Mouse (Mus musculus) kidney, embryonic 15.5 days (tissue): ENCODE measurements around the gene 1600015I10Rik. TPM values are rescaled to one million over a fixed set of nuclear protein-coding genes. Genes with fewer than 3 reads are reported as not detected.
"Not testable (repeated sequence)": the region's sequence is repeated elsewhere in the genome, so short reads cannot be mapped to it uniquely, and the experiment has no call there.

Experiments
- ATAC-seq: fragments of 200-750 bp; cut with Nextera tagmentation; replicated peaks from 2 replicates; pipeline ENCODE4 v1.8.0; 2017; ENCODE audit warnings: moderate TSS enrichment; ENCODE audit not compliant: low FRiP score
- H3K27ac ChIP-seq: fragments of 300-500 bp; sonication (generic); 2 replicates; pipeline ENCODE4 v1.5.1; 2015; ENCODE audit warnings: mild to moderate bottlenecking, inconsistent platforms
- H3K27me3 ChIP-seq: fragments of 300-500 bp; sonication (generic); 2 replicates; pipeline ENCODE4 v1.6.1; 2015; ENCODE audit warnings: inconsistent platforms
- H3K36me3 ChIP-seq: fragments of 300-500 bp; sonication (generic); 2 replicates; pipeline ENCODE4 v1.6.1; 2015; ENCODE audit warnings: inconsistent platforms
- H3K4me1 ChIP-seq: fragments of 300-500 bp; sonication (generic); 2 replicates; pipeline ENCODE4 v1.6.1; 2015; ENCODE audit warnings: inconsistent platforms
- H3K4me2 ChIP-seq: fragments of 300-500 bp; sonication (generic); 2 replicates; pipeline ENCODE4 v1.6.1; 2015; ENCODE audit warnings: moderate library complexity, mild to moderate bottlenecking, inconsistent platforms
- H3K4me3 ChIP-seq: fragments of 300-500 bp; sonication (generic); replicated peaks from 2 replicates; pipeline ENCODE4 v1.5.1; 2015; ENCODE audit warnings: mild to moderate bottlenecking, inconsistent platforms
- H3K9ac ChIP-seq: fragments of 300-500 bp; sonication (generic); 2 replicates; pipeline ENCODE4 v1.6.1; 2015; ENCODE audit warnings: mild to moderate bottlenecking, inconsistent platforms
- H3K9me3 ChIP-seq: fragments of 300-500 bp; sonication (generic); replicated peaks from 2 replicates; pipeline ENCODE4 v1.6.1; 2016; ENCODE audit warnings: inconsistent platforms
- WGBS: fragments of 180-500 bp; shearing (Covaris S2); methylation state at CpG from one replicate; pipeline ENCODE4 v1.1.7; 2015; ENCODE audit warnings: mixed read lengths; 5-methylcytosine and 5-hydroxymethylcytosine counted together
- polyA plus RNA-seq: library from polyadenylated mRNA; unstranded; fragments of >200 nt; fragmentation: Nextera tagmentation; extraction: Ambion mirVana; gene quantifications from 2 replicates; pipeline ENCODE4 v1.2.1, GENCODE M21; 2015

1600015I10Rik gene
- polyA plus RNA-seq, 1 experiment from 2014 or later: not detected

- Histone ChIP-seq H3K9me3 (no peaks in the 10 kb centered on the region), H3K27ac (no peak overlapping the region), H3K27me3 (no peaks in the 10 kb centered on the region), H3K4me3 (no peak overlapping the region), H3K9ac (no peak overlapping the region), H3K36me3 (no peaks in the 10 kb centered on the region), H3K4me1 (no peaks in the 10 kb centered on the region), H3K4me2 (no peak overlapping the region)
- 88% methylated on average over 2 of the region's 2 CpGs for WGBS
- ATAC-seq: no peak
Observed at GRCm38 (mm10) chr6:48913587-48913986, 16.1 kb upstream of the 1600015I10Rik start.

GRCm38 (mm10) chr6:48949596-48949995, 19.9 kb downstream of the 1600015I10Rik start:
- no peaks in the 10 kb centered on the region for H3K4me1 ChIP-seq
- WGBS: 60% methylated on average over 2 of the region's 2 CpGs
- H3K9me3 ChIP-seq: no peaks in the 10 kb centered on the region
- no peak overlapping the region for H3K4me3 ChIP-seq
- H3K27me3 ChIP-seq: no peaks in the 10 kb centered on the region
- H3K4me2 ChIP-seq: no peak overlapping the region
- H3K9ac ChIP-seq: no peak overlapping the region
- ATAC-seq: no peak
- H3K27ac ChIP-seq: no peak overlapping the region
- H3K36me3 ChIP-seq: no peaks in the 10 kb centered on the region

GRCm38 (mm10) chr6:48950676-48951075, 21.0 kb downstream of the 1600015I10Rik start:
- Histone ChIP-seq H3K4me1 (no peaks in the 10 kb centered on the region), H3K4me3 (no peak overlapping the region), H3K27me3 (no peaks in the 10 kb centered on the region), H3K4me2 (no peak overlapping the region), H3K9me3 (no peaks in the 10 kb centered on the region), H3K9ac (no peak overlapping the region), H3K36me3 (no peaks in the 10 kb centered on the region), H3K27ac (no peak overlapping the region)
- ATAC-seq: no peak
- WGBS: 88% methylated on average over 5 of the region's 5 CpGs

- ATAC-seq: no peak
- Histone ChIP-seq H3K4me1 (no peaks in the 10 kb centered on the region), H3K27me3 (no peaks in the 10 kb centered on the region), H3K4me2 (no peak overlapping the region), H3K36me3 (no peaks in the 10 kb centered on the region), H3K27ac (no peak overlapping the region), H3K9ac (no peak overlapping the region), H3K9me3 (no peaks in the 10 kb centered on the region), H3K4me3 (no peak overlapping the region)
- WGBS: 87% methylated on average over 6 of the region's 6 CpGs
Observed at GRCm38 (mm10) chr6:48951630-48952029, 21.9 kb downstream of the 1600015I10Rik start.

GRCm38 (mm10) chr6:48953220-48953619, 23.5 kb downstream of the 1600015I10Rik start:
- H3K27me3 ChIP-seq: no peaks in the 10 kb centered on the region
- no peak overlapping the region for H3K4me3 ChIP-seq
- H3K9ac ChIP-seq: no peak overlapping the region
- H3K9me3 ChIP-seq: no peaks in the 10 kb centered on the region
- no peak overlapping the region for H3K4me2 ChIP-seq
- ATAC-seq: no peak
- no peak overlapping the region for H3K27ac ChIP-seq
- H3K4me1 ChIP-seq: no peaks in the 10 kb centered on the region
- H3K36me3 ChIP-seq: no peaks in the 10 kb centered on the region
- 80% methylated on average over 5 of the region's 5 CpGs for WGBS

GRCm38 (mm10) chr6:48954211-48954610, 24.5 kb downstream of the 1600015I10Rik start:
- Histone ChIP-seq H3K4me1 (no peaks in the 10 kb centered on the region), H3K27me3 (no peaks in the 10 kb centered on the region), H3K4me3 (no peak overlapping the region), H3K36me3 (no peaks in the 10 kb centered on the region), H3K9me3 (no peaks in the 10 kb centered on the region), H3K4me2 (no peak overlapping the region), H3K27ac (no peak overlapping the region), H3K9ac (no peak overlapping the region)
- WGBS: 87% methylated on average over 5 of the region's 5 CpGs
- ATAC-seq: no peak

GRCm38 (mm10) chr6:48954946-48955345, 25.3 kb downstream of the 1600015I10Rik start:
- WGBS: 40% methylated on average over 1 of the region's 1 CpGs
- ATAC-seq: peak; percentile 36; the same call in 1 of the 2 replicates
- no peak overlapping the region for H3K9ac ChIP-seq
- no peaks in the 10 kb centered on the region for H3K9me3 ChIP-seq
- H3K4me3 ChIP-seq: no peak overlapping the region
- no peak overlapping the region for H3K27ac ChIP-seq
- H3K27me3 ChIP-seq: no peaks in the 10 kb centered on the region
- H3K4me1 ChIP-seq: no peaks in the 10 kb centered on the region
- H3K4me2 ChIP-seq: no peak overlapping the region
- no peaks in the 10 kb centered on the region for H3K36me3 ChIP-seq

- Histone ChIP-seq H3K36me3 (no peaks in the 10 kb centered on the region), H3K4me3 (no peak overlapping the region), H3K9me3 (no peaks in the 10 kb centered on the region), H3K27me3 (no peaks in the 10 kb centered on the region), H3K4me2 (no peak overlapping the region), H3K9ac (no peak overlapping the region), H3K27ac (no peak overlapping the region), H3K4me1 (no peaks in the 10 kb centered on the region)
- ATAC-seq: no peak
- WGBS: 82% methylated on average over 4 of the region's 4 CpGs
Observed at GRCm38 (mm10) chr6:48956785-48957184, 27.1 kb downstream of the 1600015I10Rik start.

GRCm38 (mm10) chr6:48958053-48958452, 28.4 kb downstream of the 1600015I10Rik start:
- H3K4me1 ChIP-seq: no peaks in the 10 kb centered on the region
- no peak overlapping the region for H3K27ac ChIP-seq
- WGBS: 66% methylated on average over 1 of the region's 1 CpGs
- H3K4me3 ChIP-seq: no peak overlapping the region
- no peak for ATAC-seq
- no peaks in the 10 kb centered on the region for H3K27me3 ChIP-seq
- no peaks in the 10 kb centered on the region for H3K36me3 ChIP-seq
- no peak overlapping the region for H3K9ac ChIP-seq
- H3K4me2 ChIP-seq: no peak overlapping the region
- no peaks in the 10 kb centered on the region for H3K9me3 ChIP-seq

- H3K36me3 ChIP-seq, H3K4me1 ChIP-seq, H3K9me3 ChIP-seq, H3K27ac ChIP-seq, H3K4me3 ChIP-seq, H3K9ac ChIP-seq, H3K4me2 ChIP-seq, H3K27me3 ChIP-seq, ATAC-seq: not testable (repeated sequence)
- WGBS: 23% methylated on average over 7 of the region's 7 CpGs
Observed at GRCm38 (mm10) chr6:48959151-48959550, 29.5 kb downstream of the 1600015I10Rik start.

- not testable (repeated sequence) for H3K4me2 ChIP-seq, H3K4me3 ChIP-seq, H3K27me3 ChIP-seq, ATAC-seq, H3K36me3 ChIP-seq, H3K4me1 ChIP-seq, H3K27ac ChIP-seq, H3K9ac ChIP-seq, H3K9me3 ChIP-seq
- 84% methylated on average over 5 of the region's 5 CpGs for WGBS
Observed at GRCm38 (mm10) chr6:48966696-48967095, 37.0 kb downstream of the 1600015I10Rik start.

GRCm38 (mm10) chr6:48967868-48968267, 38.2 kb downstream of the 1600015I10Rik start:
- no peaks in the 10 kb centered on the region for H3K27me3 ChIP-seq
- H3K4me1 ChIP-seq: no peaks in the 10 kb centered on the region
- H3K9ac ChIP-seq: no peak overlapping the region
- no peak overlapping the region for H3K27ac ChIP-seq
- ATAC-seq: no peak
- H3K4me3 ChIP-seq: no peak overlapping the region
- H3K36me3 ChIP-seq: no peaks in the 10 kb centered on the region
- H3K9me3 ChIP-seq: no peaks in the 10 kb centered on the region
- no peak overlapping the region for H3K4me2 ChIP-seq

GRCm38 (mm10) chr6:48974663-48975062, 45.0 kb downstream of the 1600015I10Rik start, which contains the start of gene Doxl2:
Doxl2 (plus strand) TSS chr6:48974963.
- Histone ChIP-seq H3K9me3 (no peaks in the 10 kb centered on the region), H3K36me3 (no peaks in the 10 kb centered on the region), H3K4me1 (no peaks in the 10 kb centered on the region), H3K27me3 (no peaks in the 10 kb centered on the region), H3K27ac (no peak within 1 kb of the TSS), H3K4me2 (no peak within 1 kb of the TSS), H3K9ac (no peak within 1 kb of the TSS), H3K4me3 (no peak within 1 kb of the TSS)
- WGBS: 82% methylated on average over 2 of the region's 2 CpGs
- no peak for ATAC-seq
